Mouse (Mus musculus) embryonic facial prominence, embryonic 14.5 days (tissue): ENCODE measurements around the gene Rps23. TPM values are rescaled to one million over a fixed set of nuclear protein-coding genes. Genes with fewer than 3 reads are reported as not detected.
"Not testable (repeated sequence)": the region's sequence is repeated elsewhere in the genome, so short reads cannot be mapped to it uniquely, and the experiment has no call there.

ENCODE experiments used
- ATAC-seq: fragments of 200-750 bp; cut with Nextera tagmentation; 2 replicates; pipeline ENCODE4 v1.8.0; 2017; ENCODE audit warnings: low read depth, moderate number of reproducible peaks, moderate TSS enrichment
- DNase-seq: peaks from one replicate; pipeline ENCODE4 v3.0.0-alpha.2; 2015; ENCODE audit warnings: low spot score
- H3K27ac ChIP-seq: fragments of 300-500 bp; sonication (generic); replicated peaks from 2 replicates; pipeline ENCODE4 v1.5.1; 2014; ENCODE audit warnings: low read depth, mild to moderate bottlenecking, low read length, moderate library complexity
- H3K27me3 ChIP-seq: fragments of 300-500 bp; sonication (generic); replicated peaks from 2 replicates; pipeline ENCODE4 v1.6.1; 2014; ENCODE audit warnings: low read length; ENCODE audit not compliant: control insufficient read depth, insufficient read depth
- H3K36me3 ChIP-seq: fragments of 300-500 bp; sonication (generic); 2 replicates; pipeline ENCODE4 v1.6.1; 2014; ENCODE audit warnings: low read length, mixed read lengths; ENCODE audit not compliant: control insufficient read depth, insufficient read depth
- H3K4me1 ChIP-seq: fragments of 300-500 bp; sonication (generic); 2 replicates; pipeline ENCODE4 v1.6.1; 2014; ENCODE audit warnings: antibody characterized with exemption, low read length; ENCODE audit not compliant: control insufficient read depth, insufficient read depth
- H3K4me2 ChIP-seq: fragments of 300-500 bp; sonication (generic); 2 replicates; pipeline ENCODE4 v1.6.1; 2014; ENCODE audit warnings: low read depth, mild to moderate bottlenecking, low read length, moderate library complexity, mixed read lengths
- H3K4me3 ChIP-seq: fragments of 300-500 bp; sonication (generic); 2 replicates; pipeline ENCODE4 v1.5.1; 2014; ENCODE audit warnings: low read depth, mild to moderate bottlenecking, low read length
- H3K9ac ChIP-seq: fragments of 300-500 bp; sonication (generic); 2 replicates; pipeline ENCODE4 v1.6.1; 2014; ENCODE audit warnings: low read depth, mild to moderate bottlenecking, low read length, moderate library complexity, mixed read lengths
- H3K9me3 ChIP-seq: fragments of 300-500 bp; sonication (generic); 2 replicates; pipeline ENCODE4 v1.6.1; 2016; ENCODE audit warnings: low read length; ENCODE audit not compliant: control insufficient read depth
- WGBS: fragments of 180-500 bp; shearing (Covaris S2); extraction: QIAGEN DNeasy Blood & Tissue Kit; methylation state at CpG from one replicate; pipeline ENCODE4 v1.1.7; 2014; 5-methylcytosine and 5-hydroxymethylcytosine counted together
- polyA plus RNA-seq: library from polyadenylated mRNA; unstranded; fragments of >200 nt; fragmentation: Nextera tagmentation; extraction: Ambion mirVana; gene quantifications from 2 replicates; pipeline ENCODE4 v1.2.1, GENCODE M21; 2014

Rps23 gene
- polyA plus RNA-seq, 1 experiment from 2014 or later = 334 TPM

DNA sequence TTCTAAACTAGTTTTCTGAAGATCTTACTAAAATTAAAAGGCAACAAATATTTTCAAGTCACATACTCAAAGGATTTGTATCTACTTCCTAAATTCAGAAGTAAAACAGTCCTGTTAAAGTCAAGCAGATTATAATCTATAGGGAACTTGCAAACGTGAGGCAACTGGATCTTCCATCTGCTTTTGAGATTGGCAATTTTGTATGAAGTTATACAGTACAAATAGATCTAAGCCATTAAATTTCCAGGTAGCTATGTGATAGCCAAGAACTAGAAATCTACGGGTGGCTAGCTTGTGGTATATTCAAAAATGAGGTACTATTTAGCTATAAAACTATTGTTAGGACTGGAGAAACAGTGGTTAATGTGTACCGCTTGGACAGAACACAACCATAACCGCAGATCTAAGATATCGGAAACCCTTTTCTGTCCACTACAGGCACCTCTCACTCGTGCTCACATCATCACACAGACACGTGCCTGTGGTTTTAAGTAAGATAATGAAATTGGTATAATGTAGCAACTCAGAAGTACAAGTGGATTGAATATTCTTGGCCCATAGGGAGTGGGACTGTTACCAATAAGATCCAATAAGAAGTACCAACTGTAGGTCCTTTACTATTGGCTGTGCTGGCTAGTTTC lies 3.5 kb downstream of the Rps23 start:
- Histone ChIP-seq H3K4me1 (no peaks in the 10 kb centered on the region), H3K4me3 (no peak overlapping the region), H3K27me3 (no peaks in the 10 kb centered on the region), H3K36me3 (peaks cover 41% of the 10 kb centered on the region), H3K4me2 (no peak overlapping the region), H3K9ac (no peak overlapping the region), H3K9me3 (no peaks in the 10 kb centered on the region), H3K27ac (no peak overlapping the region)
- DNase-seq = no peak
- ATAC-seq = no peak
- 83% methylated on average over 7 of the region's 7 CpGs for WGBS

DNA sequence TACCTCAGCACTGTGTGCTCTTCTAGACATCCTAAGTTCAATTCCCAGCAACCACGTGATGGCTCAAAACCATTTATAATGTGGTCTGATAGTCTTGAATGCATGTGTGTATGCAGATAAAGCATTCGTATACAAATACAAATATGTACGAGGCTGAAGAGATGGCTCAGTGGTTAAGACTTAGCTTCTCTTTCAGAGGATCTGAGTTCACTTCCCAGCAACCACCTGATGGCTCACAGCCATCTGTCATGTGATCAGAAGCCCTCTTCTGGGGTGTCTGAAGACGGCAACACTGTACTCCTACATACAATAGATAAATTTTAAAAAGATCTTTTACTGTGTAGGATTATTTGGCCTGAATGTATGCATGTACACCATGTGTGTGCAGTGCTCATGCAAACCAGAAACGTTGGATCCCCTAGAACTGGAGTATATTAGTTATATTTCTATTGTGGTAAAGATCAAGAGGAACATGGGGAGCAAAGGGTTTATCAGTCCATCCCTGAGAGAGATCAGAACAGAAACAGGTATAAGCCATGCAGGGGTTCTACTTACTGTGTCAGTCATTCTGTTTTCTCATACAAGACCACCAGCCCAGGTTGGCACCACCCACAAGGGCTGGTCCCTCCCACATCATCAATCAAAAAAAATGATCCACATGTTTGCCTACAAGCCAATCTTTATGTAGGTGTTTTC lies 4.3 kb downstream of the Rps23 start:
- H3K4me3 ChIP-seq = no peak overlapping the region
- ATAC-seq (no peak), DNase-seq (no peak)
- H3K27ac ChIP-seq = no peak overlapping the region
- H3K36me3 ChIP-seq = peaks cover 41% of the 10 kb centered on the region
- no peak overlapping the region for H3K9ac ChIP-seq
- H3K9me3 ChIP-seq = no peaks in the 10 kb centered on the region
- H3K4me1 ChIP-seq = no peaks in the 10 kb centered on the region
- H3K4me2 ChIP-seq = no peak overlapping the region
- no peaks in the 10 kb centered on the region for H3K27me3 ChIP-seq
- 80% methylated on average over 5 of the region's 5 CpGs for WGBS

DNA sequence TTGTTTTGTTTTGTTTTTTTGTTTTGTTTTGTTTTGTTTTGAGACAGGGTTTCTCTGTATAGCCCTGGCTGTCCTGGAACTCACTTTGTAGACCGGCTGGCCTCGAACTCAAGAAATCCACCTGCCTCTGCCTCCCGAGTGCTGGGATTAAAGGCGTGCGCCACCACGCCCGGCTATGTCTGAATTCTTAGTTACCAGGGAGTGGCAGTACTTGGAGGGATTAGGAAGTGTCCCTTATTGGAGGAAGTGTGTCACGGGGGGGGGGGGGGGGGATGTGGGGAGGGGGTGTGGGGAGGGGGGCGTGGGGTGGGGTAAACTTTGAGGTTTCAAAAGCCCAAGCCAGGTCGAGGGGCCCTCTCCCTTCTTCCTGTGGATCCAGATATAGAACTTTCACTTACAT lies 5.5 kb downstream of the Rps23 start:
- not testable (repeated sequence) for H3K9ac ChIP-seq, H3K9me3 ChIP-seq, ATAC-seq, H3K27me3 ChIP-seq, H3K4me3 ChIP-seq, H3K4me2 ChIP-seq, H3K27ac ChIP-seq, H3K4me1 ChIP-seq, DNase-seq
- peaks cover 41% of the 10 kb centered on the region for H3K36me3 ChIP-seq
- 97% methylated on average over 7 of the region's 10 CpGs for WGBS

DNA sequence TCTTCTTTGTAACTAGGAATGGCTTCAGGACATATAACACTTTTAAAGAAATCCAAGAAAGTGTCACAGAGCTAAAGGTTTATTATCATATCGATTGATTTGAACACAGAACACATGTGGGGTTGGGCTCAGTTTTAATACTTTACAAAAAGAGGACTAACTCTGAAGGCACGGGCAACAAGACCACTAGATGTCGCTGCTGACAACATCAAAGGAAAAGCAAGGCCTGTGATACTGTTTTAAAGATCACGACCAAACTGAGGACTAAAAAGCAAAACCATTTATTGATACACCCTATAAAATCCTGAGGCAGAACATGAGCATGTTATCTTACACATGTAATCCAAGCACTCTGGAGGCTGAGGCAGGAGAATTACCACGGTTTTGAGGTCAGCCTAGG lies 7.1 kb downstream of the Rps23 start:
- 19% methylated on average over 5 of the region's 5 CpGs for WGBS
- H3K9ac ChIP-seq = no peak overlapping the region
- no peak overlapping the region for H3K4me2 ChIP-seq
- H3K27ac ChIP-seq = no peak overlapping the region
- no peak overlapping the region for H3K4me3 ChIP-seq
- DNase-seq (peak; percentile 76), ATAC-seq (peak; percentile 42; the same call in 1 of the 2 replicates)
- H3K9me3 ChIP-seq = no peaks in the 10 kb centered on the region
- no peaks in the 10 kb centered on the region for H3K4me1 ChIP-seq
- no peaks in the 10 kb centered on the region for H3K27me3 ChIP-seq
- peaks cover 38% of the 10 kb centered on the region for H3K36me3 ChIP-seq

DNA sequence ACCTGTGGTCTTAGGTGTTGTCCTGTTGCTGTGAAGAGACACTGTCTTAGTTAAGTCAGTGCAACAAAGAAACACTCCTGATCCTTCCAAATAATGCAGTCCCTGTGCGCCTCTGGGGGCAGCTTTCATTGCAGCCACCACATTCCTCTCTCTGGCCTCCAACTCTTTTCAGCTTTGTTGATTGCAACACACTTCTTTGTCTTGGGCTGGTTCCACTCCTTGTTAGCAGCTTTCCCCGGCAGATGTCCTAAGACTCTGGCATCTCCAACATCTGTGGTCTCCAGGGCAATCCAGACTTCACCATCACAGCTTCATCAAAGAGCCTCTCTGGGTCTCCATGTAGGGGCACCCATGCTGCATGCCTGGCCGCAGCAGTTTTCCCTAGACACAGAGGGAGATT lies 10.5 kb downstream of the Rps23 start:
- H3K9ac ChIP-seq = no peak overlapping the region
- 74% methylated on average over 3 of the region's 3 CpGs for WGBS
- no peak overlapping the region for H3K4me3 ChIP-seq
- no peak for DNase-seq
- ATAC-seq = no peak
- no peaks in the 10 kb centered on the region for H3K27me3 ChIP-seq
- no peak overlapping the region for H3K4me2 ChIP-seq
- 0 out of 2 replicates have a peak, but pooled peaks cover 5% of the 10 kb centered on the region for H3K36me3 ChIP-seq
- no peaks in the 10 kb centered on the region for H3K4me1 ChIP-seq
- no peak overlapping the region for H3K27ac ChIP-seq
- no peaks in the 10 kb centered on the region for H3K9me3 ChIP-seq

DNA sequence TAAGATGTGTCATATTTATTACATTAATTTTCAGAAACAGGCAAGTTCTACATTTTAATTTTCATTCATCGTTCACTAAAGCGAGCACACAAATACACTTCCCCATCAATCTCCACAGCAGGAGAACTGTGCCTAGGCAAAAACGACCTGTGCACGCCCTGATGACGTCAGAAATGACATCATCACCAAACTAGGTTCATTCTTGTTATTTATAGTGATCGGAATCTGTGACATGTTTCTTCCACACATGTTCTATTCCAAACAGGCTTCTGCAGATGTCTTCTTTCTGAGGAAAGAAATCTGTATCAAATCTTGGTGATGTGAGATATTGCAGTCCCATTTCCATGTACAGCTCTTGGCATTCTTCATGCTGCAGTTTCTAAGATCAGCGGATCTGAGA lies 13.1 kb downstream of the Rps23 start:
- Histone ChIP-seq H3K4me2 (no peak overlapping the region), H3K9ac (no peak overlapping the region), H3K27me3 (no peaks in the 10 kb centered on the region), H3K9me3 (no peaks in the 10 kb centered on the region), H3K27ac (no peak overlapping the region), H3K4me3 (no peak overlapping the region), H3K4me1 (no peaks in the 10 kb centered on the region), H3K36me3 (no peaks in the 10 kb centered on the region)
- 84% methylated on average over 7 of the region's 7 CpGs for WGBS
- ATAC-seq = no peak
- no peak for DNase-seq

DNA sequence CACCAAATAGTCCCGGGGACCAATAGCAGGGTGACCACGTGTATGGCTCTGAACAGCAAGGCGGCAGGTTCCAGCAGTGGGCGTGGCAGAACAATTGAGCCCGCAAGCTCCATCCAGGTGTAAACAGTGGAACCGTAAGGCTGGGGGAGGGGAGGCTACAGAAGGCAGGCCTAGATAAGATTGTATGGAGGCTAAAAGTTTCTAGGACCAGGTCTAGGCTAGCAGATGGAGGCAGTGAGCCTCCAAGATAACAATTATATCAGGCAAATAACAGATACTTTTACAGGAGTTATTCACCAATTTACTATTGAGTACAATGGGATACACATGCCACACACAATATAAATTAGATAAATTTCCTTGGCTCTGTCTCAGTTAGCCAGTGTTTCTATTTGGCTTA lies 16.4 kb downstream of the Rps23 start:
- no peak for DNase-seq
- Histone ChIP-seq H3K4me3 (no peak overlapping the region), H3K9ac (no peak overlapping the region), H3K27me3 (no peaks in the 10 kb centered on the region), H3K27ac (no peak overlapping the region), H3K36me3 (no peaks in the 10 kb centered on the region), H3K4me2 (no peak overlapping the region), H3K4me1 (no peaks in the 10 kb centered on the region), H3K9me3 (no peaks in the 10 kb centered on the region)
- 66% methylated on average over 6 of the region's 6 CpGs for WGBS
- ATAC-seq = no peak

DNA sequence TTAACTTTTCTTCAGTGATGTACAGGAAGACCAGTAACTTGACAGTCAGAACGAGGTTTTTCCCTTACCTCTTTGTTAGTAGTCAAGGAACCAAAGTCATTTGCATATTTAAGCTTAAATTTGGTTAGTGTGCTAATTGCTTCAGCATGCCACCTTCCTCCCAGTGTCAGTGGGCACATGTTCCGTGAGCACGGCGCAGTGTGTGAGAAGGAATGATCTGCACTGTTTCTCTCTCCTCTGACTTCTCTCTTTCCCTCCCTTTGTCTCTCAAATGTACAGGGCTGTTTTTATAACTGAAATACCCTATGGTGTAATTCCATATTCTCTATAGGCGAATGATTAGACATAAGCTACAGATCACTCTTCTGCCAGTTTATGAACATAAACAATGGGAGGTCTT lies 16.8 kb downstream of the Rps23 start:
- WGBS = 70% methylated on average over 5 of the region's 5 CpGs
- DNase-seq (no peak), ATAC-seq (no peak)
- Histone ChIP-seq H3K9me3 (no peaks in the 10 kb centered on the region), H3K27ac (no peak overlapping the region), H3K4me2 (no peak overlapping the region), H3K9ac (no peak overlapping the region), H3K4me3 (no peak overlapping the region), H3K4me1 (no peaks in the 10 kb centered on the region), H3K27me3 (no peaks in the 10 kb centered on the region), H3K36me3 (no peaks in the 10 kb centered on the region)

DNA sequence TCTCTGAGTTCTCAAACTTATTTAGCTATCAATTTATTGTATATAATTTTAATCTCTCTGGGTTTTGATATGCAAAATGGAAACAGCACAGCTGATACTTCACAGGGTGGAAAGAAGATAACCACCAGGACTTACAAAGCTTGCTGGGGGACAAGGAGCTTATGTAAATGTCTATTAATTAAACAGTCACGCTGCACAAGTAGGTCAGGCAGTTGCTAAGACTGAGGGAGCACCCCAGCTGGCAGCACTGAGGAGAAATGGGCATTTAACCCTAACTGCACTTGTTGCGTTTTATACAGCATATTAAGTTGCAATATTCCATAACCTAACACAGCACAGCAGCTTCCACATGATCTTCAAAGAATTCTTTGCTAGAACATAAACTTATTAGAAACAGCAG lies 36.1 kb downstream of the Rps23 start:
- no peak for DNase-seq
- Histone ChIP-seq H3K36me3 (no peaks in the 10 kb centered on the region), H3K4me1 (no peaks in the 10 kb centered on the region), H3K4me3 (no peak overlapping the region), H3K4me2 (no peak overlapping the region), H3K27ac (no peak overlapping the region), H3K9me3 (no peaks in the 10 kb centered on the region), H3K27me3 (no peaks in the 10 kb centered on the region), H3K9ac (no peak overlapping the region)
- 36% methylated on average over 2 of the region's 2 CpGs for WGBS
- ATAC-seq = peak; percentile 30; the same call in 1 of the 2 replicates
